Mouse (Mus musculus): ENCODE results near the gene Gm19668. TPM values are rescaled to one million over a fixed set of nuclear protein-coding genes. Genes with fewer than 3 reads are reported as not detected.

Gene Gm19668
- polyA plus RNA-seq (2012; rRNA removed), result not detected in 2 replicates

GRCm38 (mm10) chr10:77798921-77799508 is at the start of gene Gm19668:
Gm19668 (minus strand) TSS chr10:77799133.

DNA sequence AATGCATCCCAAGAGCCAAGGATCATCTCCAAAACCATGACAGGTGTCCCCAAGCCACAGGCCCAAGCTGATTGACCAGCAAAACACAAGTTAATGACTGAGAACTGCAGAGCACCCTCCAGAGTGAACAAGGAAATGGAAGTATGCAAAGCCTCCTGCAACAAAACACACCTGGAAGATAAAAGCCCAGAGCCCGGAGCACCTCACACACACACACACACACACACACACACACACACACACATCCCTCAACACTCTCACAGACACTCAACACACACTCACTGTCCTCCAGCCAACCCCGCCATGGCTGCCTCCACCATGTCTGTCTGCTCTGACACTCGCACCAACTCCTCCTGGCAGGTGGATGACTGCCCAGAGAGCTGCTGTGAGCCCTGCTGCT is 47.6 kb upstream of the Gm19668 start, which contains the start of gene Gm36176:
Gm36176 (plus strand) TSS at position 301 of the 400 bp plus-strand sequence.

GRCm38 (mm10) chr10:77835647-77836046 is 36.7 kb upstream of the Gm19668 start, which contains the start of gene Krtap10-10:
Krtap10-10 (plus strand) TSS chr10:77835947.

GRCm38 (mm10) chr10:77826951-77827350 is 28.0 kb upstream of the Gm19668 start, which contains the start of gene Krtap10-4:
Krtap10-4 (minus strand) TSS chr10:77827095.

GRCm38 (mm10) chr10:77814382-77814781 is 15.4 kb upstream of the Gm19668 start, which contains the start of gene Gm2696:
Gm2696 (plus strand) TSS chr10:77814682.

GRCm38 (mm10) chr10:77811743-77812142 is 12.8 kb upstream of the Gm19668 start, which contains the start of gene Gm9507:
Gm9507 (minus strand) TSS chr10:77811843.

GRCm38 (mm10) chr10:77794976-77795375 is 4.0 kb downstream of the Gm19668 start, which contains the start of gene Gm9639:
Gm9639 (minus strand) TSS chr10:77795076.

GRCm38 (mm10) chr10:77787876-77788275 is 11.1 kb downstream of the Gm19668 start, which contains the start of gene Gm7137:
Gm7137 (minus strand) TSS chr10:77788200.

DNA sequence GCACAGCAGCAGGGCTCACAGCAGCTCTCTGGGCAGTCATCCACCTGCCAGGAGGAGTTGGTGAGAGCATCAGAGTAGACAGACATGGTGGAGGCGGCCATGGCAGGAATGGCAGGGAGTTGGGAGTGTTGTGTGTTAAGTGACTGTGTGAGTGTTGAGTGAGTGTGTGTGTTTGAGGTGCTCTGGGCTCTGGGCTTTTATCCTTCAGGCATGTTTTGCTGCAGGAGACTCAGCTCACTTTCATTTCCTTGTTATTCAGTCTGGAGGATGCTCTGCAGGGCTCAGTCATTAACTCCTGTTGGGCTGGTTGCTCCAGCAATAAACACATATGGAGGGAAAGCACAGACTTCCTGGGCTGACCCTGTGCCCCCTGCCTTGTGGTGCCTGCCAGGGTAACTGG is 16.5 kb downstream of the Gm19668 start, which contains the start of gene Gm3250:
Gm3250 (minus strand) TSS at position 101 of the 400 bp plus-strand sequence.

GRCm38 (mm10) chr10:77776844-77777243 is 22.1 kb downstream of the Gm19668 start, which contains the start of gene Gm7138:
Gm7138 (minus strand) TSS chr10:77776944.

GRCm38 (mm10) chr10:77771225-77771624 is 27.7 kb downstream of the Gm19668 start, which contains the start of gene Gm3238:
Gm3238 (minus strand) TSS chr10:77771325.

GRCm38 (mm10) chr10:77759582-77759981 is 39.4 kb downstream of the Gm19668 start, which contains the start of gene Gm3233:
Gm3233 (minus strand) TSS chr10:77759682.

GRCm38 (mm10) chr10:77751254-77751653 is 47.7 kb downstream of the Gm19668 start, which contains the start of gene Gm9736:
Gm9736 (minus strand) TSS chr10:77751354.

Other genes starting within 250 kb of the Gm19668 start
- 38.1 and 43.6 TPM in 2 replicates for gene Pttg1ip, start 217.4 kb downstream of the Gm19668 start, polyA plus RNA-seq (2012; rRNA removed)
- gene Sumo3, start 193.0 kb downstream of the Gm19668 start, polyA plus RNA-seq (2012; rRNA removed), result 99.8 and 106 TPM in 2 replicates
- gene Gm49325, start 192.9 kb downstream of the Gm19668 start, polyA plus RNA-seq (2012; rRNA removed), result 0.09 and 0.12 TPM in 2 replicates
- 19.0 and 20.8 TPM in 2 replicates for gene Ube2g2, start 176.9 kb downstream of the Gm19668 start, polyA plus RNA-seq (2012; rRNA removed)
- gene Tspear, start 112.6 kb downstream of the Gm19668 start, polyA plus RNA-seq (2012; rRNA removed), result 0.03 and 0.10 TPM in 2 replicates
- not detected in 2 replicates for gene Gm19402, start 108.4 kb downstream of the Gm19668 start, polyA plus RNA-seq (2012; rRNA removed)
- not detected in 2 replicates for gene Gm9508, start 101.9 kb downstream of the Gm19668 start, polyA plus RNA-seq (2012; rRNA removed)
- gene Gm10272, start 92.5 kb downstream of the Gm19668 start, polyA plus RNA-seq (2012; rRNA removed), result not detected in 2 replicates
- gene Gm10024, start 87.7 kb downstream of the Gm19668 start, polyA plus RNA-seq (2012; rRNA removed), result not detected in 2 replicates
- not detected in 2 replicates for gene Gm10142, start 83.3 kb downstream of the Gm19668 start, polyA plus RNA-seq (2012; rRNA removed)
- gene Krtap12-1, start 78.5 kb downstream of the Gm19668 start, polyA plus RNA-seq (2012; rRNA removed), result not detected in 2 replicates
- not detected in 2 replicates for gene Gm10100, start 72.6 kb downstream of the Gm19668 start, polyA plus RNA-seq (2012; rRNA removed)
- not detected in 2 replicates for gene Gm18596, start 56.5 kb downstream of the Gm19668 start, polyA plus RNA-seq (2012; rRNA removed)
- gene Gm9736, start 47.8 kb downstream of the Gm19668 start, polyA plus RNA-seq (2012; rRNA removed), result not detected in 2 replicates
- gene Gm3233, start 39.5 kb downstream of the Gm19668 start, polyA plus RNA-seq (2012; rRNA removed), result not detected in 2 replicates
- not detected in 2 replicates for gene Gm3238, start 27.8 kb downstream of the Gm19668 start, polyA plus RNA-seq (2012; rRNA removed)
- not detected in 2 replicates for gene Gm7138, start 22.2 kb downstream of the Gm19668 start, polyA plus RNA-seq (2012; rRNA removed)
- gene Gm3250, start 16.6 kb downstream of the Gm19668 start, polyA plus RNA-seq (2012; rRNA removed), result not detected in 2 replicates
- gene Gm7137, start 10.9 kb downstream of the Gm19668 start, polyA plus RNA-seq (2012; rRNA removed), result not detected in 2 replicates
- not detected in 2 replicates for gene Gm9639, start 4.1 kb downstream of the Gm19668 start, polyA plus RNA-seq (2012; rRNA removed)
- gene Gm9507, start 12.7 kb upstream of the Gm19668 start, polyA plus RNA-seq (2012; rRNA removed), result not detected in 2 replicates
- gene Gm2696, start 15.5 kb upstream of the Gm19668 start, polyA plus RNA-seq (2012; rRNA removed), result not detected in 2 replicates
- gene Krtap10-4, start 28.0 kb upstream of the Gm19668 start, polyA plus RNA-seq (2012; rRNA removed), result not detected in 2 replicates
- not detected in 2 replicates for gene Krtap10-10, start 36.8 kb upstream of the Gm19668 start, polyA plus RNA-seq (2012; rRNA removed)
- not detected in 2 replicates for gene Gm36176, start 47.7 kb upstream of the Gm19668 start, polyA plus RNA-seq (2012; rRNA removed)
- not detected in 2 replicates for gene Gm10318, start 53.7 kb upstream of the Gm19668 start, polyA plus RNA-seq (2012; rRNA removed)
- gene Gm3285, start 62.8 kb upstream of the Gm19668 start, polyA plus RNA-seq (2012; rRNA removed), result not detected in 2 replicates
- 5.5 and 6.6 TPM in 2 replicates for gene Lrrc3, start 103.4 kb upstream of the Gm19668 start, polyA plus RNA-seq (2012; rRNA removed)
- gene Trpm2, start 171.4 kb upstream of the Gm19668 start, polyA plus RNA-seq (2012; rRNA removed), result 0.93 and 1.5 TPM in 2 replicates
- 4.4 and 4.9 TPM in 2 replicates for gene 1810043G02Rik, start 179.4 kb upstream of the Gm19668 start, polyA plus RNA-seq (2012; rRNA removed)
- 43.9 and 47.1 TPM in 2 replicates for gene Pfkl, start 210.9 kb upstream of the Gm19668 start, polyA plus RNA-seq (2012; rRNA removed)
- not detected in 2 replicates for gene Dnmt3l, start 242.8 kb upstream of the Gm19668 start, polyA plus RNA-seq (2012; rRNA removed)
- gene Aire, start 244.5 kb upstream of the Gm19668 start, polyA plus RNA-seq (2012; rRNA removed), result 0.01 TPM in 1 of 2 replicates, not detected in the other

Measured in liver, embryonic 14 days (tissue).